ENCODE assay signal across 9 mouse cellular contexts in genomic region chr1:75558388-75559178, GRCm38 (mm10). TPM values are rescaled to one million over a fixed set of nuclear protein-coding genes. Genes with fewer than 3 reads are reported as not detected.
DNase-seq lines count a peak whose midpoint lies in the region; ATAC-seq and TF ChIP-seq lines count a peak whose summit lies in the region.
"Had no signal": no experiment of that assay in that cellular context is flagged by ENCODE, and none has a peak within 500 bp of the region (broad histone marks: within the 10 kb centered on the region; RNA-seq: fewer than 3 reads in every experiment).

No protein-coding gene starts in this region.

- no peak for ATAC-seq in heart, embryonic 13.5 days (ENCODE audit: extremely low read depth, insufficient number of reproducible peaks, low FRiP score, low TSS enrichment)

- TF ChIP-seq POLR2A in thymus, adult 2 months (IDR thresholded peaks at IDR 0.05; ENCODE audit: control insufficient read depth, extremely low read depth, insufficient read depth, low read length, poor library complexity), result no peak

- H3K4me2 ChIP-seq in heart, embryonic 13.5 days, result peak overlapping the region; percentile 63

- H3K27ac ChIP-seq in heart, embryonic 13.5 days (replicated peaks), result peak overlapping the region; percentile 94
- H3K27ac ChIP-seq in limb, embryonic 10.5 days, result peak overlapping the region; percentile 71
- no peak overlapping the region for H3K27ac ChIP-seq in thymus, adult 2 months (ENCODE audit: control insufficient read depth, insufficient read depth, low read length)

- no peak overlapping the region for H3K4me3 ChIP-seq in heart, embryonic 13.5 days
- no peak overlapping the region for H3K4me3 ChIP-seq in limb, embryonic 10.5 days
- H3K4me3 ChIP-seq in thymus, adult 2 months (ENCODE audit: control insufficient read depth, insufficient read depth, low read length), result no peak overlapping the region
- H3K4me3 ChIP-seq: hindbrain, embryonic 15.5 days had no signal

- 0 out of 2 replicates have a peak, but pooled peaks cover 8% of the 10 kb centered on the region for H3K9me3 ChIP-seq in heart, embryonic 13.5 days
- H3K9me3 ChIP-seq in limb, embryonic 10.5 days (replicated peaks), result no peaks in the 10 kb centered on the region
- H3K9me3 ChIP-seq: G1E; hindbrain, embryonic 15.5 days had no signal

- H3K36me3 ChIP-seq in heart, embryonic 13.5 days, result peaks cover 50% of the 10 kb centered on the region
- H3K36me3 ChIP-seq in limb, embryonic 10.5 days, result peaks cover 51% of the 10 kb centered on the region
- no peaks in the 10 kb centered on the region for H3K36me3 ChIP-seq in thymus, adult 2 months (ENCODE audit: control insufficient read depth, insufficient read depth, low read length)
- H3K36me3 ChIP-seq: G1E had no signal

- no peak for DNase-seq in heart, adult 9 months (ENCODE audit: low spot score in 2 of 2)
- DNase-seq in right cerebral cortex, postnatal 10 days (ENCODE audit: low spot score in 2 of 2), result peak; percentile 44 to 55
- no peak for DNase-seq in right cerebral cortex, adult 2 months (ENCODE audit: low spot score in 2 of 2)
- no peak for DNase-seq in limb, embryonic 10.5 days (ENCODE audit: low spot score)
- no peak for DNase-seq in thymus, adult 2 months
- DNase-seq in embryo, embryonic 11 days, result no peak

- H3K9ac ChIP-seq in heart, embryonic 13.5 days, result peak overlapping the region; percentile 73
- H3K9ac ChIP-seq: hindbrain, embryonic 15.5 days had no signal

- TF ChIP-seq CTCF in thymus, adult 2 months (IDR thresholded peaks at IDR 0.05; ENCODE audit: borderline replicate concordance, control insufficient read depth, extremely low read depth, insufficient read depth, low read length, poor library complexity), result no peak

- peaks cover 36% of the 10 kb centered on the region for H3K4me1 ChIP-seq in heart, embryonic 13.5 days
- H3K4me1 ChIP-seq in limb, embryonic 10.5 days, result peaks cover 19% of the 10 kb centered on the region
- no peaks in the 10 kb centered on the region for H3K4me1 ChIP-seq in thymus, adult 2 months (replicated peaks; ENCODE audit: control insufficient read depth, insufficient read depth, low read length)

- H3K27me3 ChIP-seq in heart, embryonic 13.5 days (replicated peaks), result peaks cover 12% of the 10 kb centered on the region; the same call in 1 of the 2 replicates
- no peaks in the 10 kb centered on the region for H3K27me3 ChIP-seq in limb, embryonic 10.5 days (ENCODE audit: low read depth, poor library complexity, severe bottlenecking)
- no peaks in the 10 kb centered on the region for H3K27me3 ChIP-seq in thymus, adult 2 months (ENCODE audit: control insufficient read depth, insufficient read depth, low read length)
- H3K27me3 ChIP-seq: hindbrain, embryonic 15.5 days had no signal

- WGBS in heart, embryonic 13.5 days, result 68% methylated on average over 18 of the region's 18 CpGs
- WGBS in limb, embryonic 10.5 days, result 87% methylated on average over 18 of the region's 18 CpGs
- 88% methylated on average over 18 of the region's 18 CpGs for WGBS in thymus, adult 2 months

RNA-seq across cellular contexts. Expression of gene Slc4a3, which starts 12.5 kb away (rescaled TPM):
- 25.3 and 25.4 TPM in 2 replicates for polyA plus RNA-seq in heart, embryonic 13.5 days (2015; fragmentation: Nextera tagmentation; extraction: Ambion mirVana)
- 13.9 and 18.9 TPM in 2 replicates for polyA plus RNA-seq in limb, embryonic 10.5 days (2016; fragmentation: Nextera tagmentation; extraction: Ambion mirVana)
- polyA plus RNA-seq in thymus, adult 2 months (2012; rRNA removed), result 8.1 and 21.2 TPM in 2 replicates
- polyA plus RNA-seq: G1E had no signal

RNA-seq across cellular contexts. Expression of gene Stk11ip, which starts 37.3 kb away (rescaled TPM):
- 11.3 and 12.6 TPM in 2 replicates for polyA plus RNA-seq in heart, embryonic 13.5 days (2015; fragmentation: Nextera tagmentation; extraction: Ambion mirVana)
- polyA plus RNA-seq in limb, embryonic 10.5 days (2016; fragmentation: Nextera tagmentation; extraction: Ambion mirVana), result 31.6 and 33.8 TPM in 2 replicates
- 73.2 and 93.0 TPM in 2 replicates for polyA plus RNA-seq in thymus, adult 2 months (2012; rRNA removed)

RNA-seq across cellular contexts. Expression of gene Inha, which starts 51.7 kb away (rescaled TPM):
- 5.5 and 6.0 TPM in 2 replicates for polyA plus RNA-seq in heart, embryonic 13.5 days (2015; fragmentation: Nextera tagmentation; extraction: Ambion mirVana)
- 2.4 and 4.2 TPM in 2 replicates for polyA plus RNA-seq in limb, embryonic 10.5 days (2016; fragmentation: Nextera tagmentation; extraction: Ambion mirVana)
- polyA plus RNA-seq in thymus, adult 2 months (2012; rRNA removed), result 9.6 and 19.9 TPM in 2 replicates
- polyA plus RNA-seq: G1E had no signal

RNA-seq across cellular contexts. Expression of gene Obsl1, which starts 52.3 kb away (rescaled TPM):
- 91.0 and 93.0 TPM in 2 replicates for polyA plus RNA-seq in heart, embryonic 13.5 days (2015; fragmentation: Nextera tagmentation; extraction: Ambion mirVana)
- polyA plus RNA-seq in limb, embryonic 10.5 days (2016; fragmentation: Nextera tagmentation; extraction: Ambion mirVana), result 68.0 and 75.5 TPM in 2 replicates
- polyA plus RNA-seq in thymus, adult 2 months (2012; rRNA removed), result 17.9 and 23.1 TPM in 2 replicates
- polyA plus RNA-seq: G1E had no signal

Comparison
In these comparisons a context has a peak if more than half of its experiments do, and no peak if none do; other contexts are left out.
1. DNase-seq: peak in right cerebral cortex, postnatal 10 days (2 of 2); none in heart, adult 9 months (0 of 2), right cerebral cortex, adult 2 months (0 of 2), limb, embryonic 10.5 days (single experiment), thymus, adult 2 months (single experiment) and embryo, embryonic 11 days (single experiment).